Mouse (Mus musculus) testis, adult 2 months (tissue): Measurements from ENCODE around the gene Stk39.

Experiments
- CTCF ChIP-seq: fragments of 200-500 bp; IDR thresholded peaks from 2 replicates; pipeline ENCODE4 v1.5.1; 2012; ENCODE audit warnings: low read depth, mild to moderate bottlenecking, inconsistent platforms, low read length, moderate library complexity; ENCODE audit not compliant: control insufficient read depth, insufficient read depth, insufficient replicate concordance
- POLR2A ChIP-seq: fragments of 200-500 bp; IDR thresholded peaks from 2 replicates; pipeline ENCODE4 v1.6.1; 2012; ENCODE audit warnings: low read depth, mild to moderate bottlenecking, inconsistent platforms, low read length, moderate library complexity; ENCODE audit not compliant: control insufficient read depth

GRCm38 (mm10) chr2:68467085-68467978 is 4.7 kb downstream of the Stk39 start:
- TF ChIP-seq CTCF (no peak), POLR2A (no peak)
